Mouse (Mus musculus): ENCODE data around the gene Klf4.

The Klf4 gene

GRCm38 (mm10) chr4:55532407-55533195 is at the start of gene Klf4:
Klf4 (minus strand) TSS chr4:55532466.
- peak; percentile 92 for DNase-seq (ENCODE audit: low spot score)

- DNase-seq (ENCODE audit: low spot score): no peak
Measured at GRCm38 (mm10) chr4:55571432-55571831, 39.2 kb upstream of the Klf4 start.

DNA sequence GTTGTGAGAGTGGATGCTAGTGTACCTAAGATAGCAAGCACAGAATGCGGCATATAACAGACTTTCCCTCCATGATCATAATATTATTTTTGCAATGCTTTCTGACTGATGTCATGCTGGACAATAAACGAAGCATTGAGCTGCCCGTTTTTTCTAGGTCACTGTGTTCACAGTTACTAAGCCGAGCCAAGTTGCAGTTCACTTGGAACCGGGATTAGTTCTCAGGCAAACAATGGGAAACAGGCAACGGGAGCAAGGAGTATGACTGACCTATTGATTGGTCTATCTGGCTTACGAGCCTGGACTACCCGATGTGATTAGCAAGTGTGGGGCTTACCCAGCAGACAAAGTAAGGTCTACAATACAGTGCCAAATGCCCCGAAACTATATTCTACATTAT is 35.7 kb upstream of the Klf4 start:
- DNase-seq (ENCODE audit: low spot score): no peak

GRCm38 (mm10) chr4:55567575-55567974 is 35.3 kb upstream of the Klf4 start:
- DNase-seq (ENCODE audit: low spot score): no peak

DNA sequence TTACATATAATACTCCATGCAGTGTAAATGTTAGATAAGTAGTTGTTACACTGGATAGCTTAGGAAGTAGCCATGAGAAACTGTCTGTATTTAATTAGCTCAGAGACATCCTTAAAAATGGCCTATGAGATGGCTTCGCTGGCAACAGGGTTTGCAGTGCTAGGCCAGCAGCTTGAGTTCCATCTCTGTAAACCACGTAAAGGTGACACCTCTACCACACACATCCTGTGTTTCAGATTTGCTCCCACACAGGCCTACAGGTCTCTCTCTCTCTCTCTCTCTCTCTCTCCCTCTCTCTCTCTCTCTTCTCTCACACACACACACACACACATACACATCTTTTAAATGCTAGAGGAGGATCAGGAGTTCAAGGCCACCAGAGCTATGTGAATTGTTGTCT is 32.1 kb upstream of the Klf4 start:
- DNase-seq (ENCODE audit: low spot score): no peak

DNA sequence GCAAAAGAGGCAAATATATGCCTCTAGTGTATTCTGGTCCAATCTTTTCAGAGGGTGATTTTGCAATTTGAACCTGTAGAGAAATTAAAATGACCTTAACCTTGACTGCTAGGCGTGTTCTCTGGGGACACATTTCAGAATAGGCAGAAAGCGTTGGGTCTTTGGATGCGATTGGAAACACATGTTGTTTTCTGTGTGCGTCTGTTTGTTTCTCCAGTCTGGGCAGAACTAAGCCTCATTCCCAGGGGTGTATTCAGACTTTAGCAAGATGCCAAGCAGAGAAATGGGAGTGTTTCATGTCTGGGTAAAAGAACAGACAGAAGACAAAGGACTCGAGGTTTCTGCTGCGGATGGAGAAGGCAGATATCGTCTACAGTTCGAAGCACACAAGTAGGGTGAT is 30.8 kb upstream of the Klf4 start:
- no peak for DNase-seq (ENCODE audit: low spot score)

GRCm38 (mm10) chr4:55562062-55562461 is 29.8 kb upstream of the Klf4 start:
- no peak for DNase-seq (ENCODE audit: low spot score)

- DNase-seq (ENCODE audit: low spot score): no peak
Measured at GRCm38 (mm10) chr4:55546869-55547268, 14.6 kb upstream of the Klf4 start.

GRCm38 (mm10) chr4:55542753-55543152 is 10.5 kb upstream of the Klf4 start:
- DNase-seq (ENCODE audit: low spot score): no peak

- DNase-seq (ENCODE audit: low spot score): no peak
Measured at GRCm38 (mm10) chr4:55541654-55542053, 9.4 kb upstream of the Klf4 start.

- DNase-seq (ENCODE audit: low spot score): no peak
Measured at GRCm38 (mm10) chr4:55541221-55541620, 9.0 kb upstream of the Klf4 start.

DNA sequence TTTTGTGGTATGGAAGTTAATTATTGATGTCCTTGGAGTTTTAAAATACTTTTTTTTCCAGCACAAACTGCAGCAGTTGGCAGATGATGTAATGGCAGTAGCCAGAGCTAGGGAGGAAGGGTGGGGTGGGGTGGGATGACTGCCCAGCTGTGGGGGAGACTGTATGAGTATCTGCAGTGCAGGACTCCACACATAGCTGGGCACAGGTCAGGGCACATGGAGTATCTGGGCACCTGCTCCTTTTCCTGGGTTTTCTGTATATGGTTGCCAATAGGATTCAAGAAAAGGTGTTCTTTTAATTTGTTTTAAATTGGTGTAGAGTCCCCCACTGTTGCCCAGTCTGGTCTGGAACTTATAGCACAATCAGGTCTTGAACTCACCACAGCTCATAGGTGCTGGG is 2.7 kb upstream of the Klf4 start:
- no peak for DNase-seq (ENCODE audit: low spot score)

DNA sequence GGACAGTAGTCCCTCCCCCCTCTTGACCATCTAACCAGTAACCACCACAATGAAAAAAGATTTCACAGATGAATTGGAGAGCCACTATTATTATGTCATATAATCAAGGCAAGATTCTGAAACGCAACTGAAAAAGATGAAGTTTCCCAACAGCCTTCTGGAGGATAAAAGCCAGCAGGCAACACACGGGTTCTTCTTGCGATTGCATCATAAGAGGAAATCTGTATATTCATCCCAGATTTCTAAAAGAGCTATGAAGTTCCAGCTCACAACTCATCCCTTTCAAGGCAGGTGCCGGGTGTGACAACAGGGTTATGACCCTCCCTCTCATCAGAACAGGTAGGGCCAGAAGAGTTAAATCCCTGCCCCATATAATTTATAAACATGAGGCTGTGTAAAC is 2.2 kb upstream of the Klf4 start:
- DNase-seq (ENCODE audit: low spot score): no peak

DNA sequence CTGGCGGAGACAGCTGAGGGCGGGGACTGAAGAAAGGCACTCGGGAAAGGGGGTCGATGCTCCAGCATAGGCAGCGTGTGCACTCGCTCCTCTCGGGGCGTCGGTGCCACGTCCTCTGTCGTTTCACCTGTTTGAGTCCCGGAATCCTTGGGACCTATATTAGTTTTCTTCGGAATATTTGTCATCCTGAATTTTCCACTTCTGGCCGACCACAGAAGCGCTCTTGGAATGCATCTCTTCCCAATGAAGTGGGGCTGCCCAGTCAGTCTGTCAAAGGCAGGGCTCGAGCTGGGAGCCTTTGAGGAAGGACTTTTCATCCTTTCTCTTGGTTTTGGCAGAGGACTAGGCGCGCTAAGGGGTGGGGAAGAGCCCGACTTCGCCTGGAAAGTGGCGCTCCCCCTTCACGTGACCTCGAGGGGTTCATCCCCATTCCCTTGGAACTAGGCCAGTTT is 1.6 kb upstream of the Klf4 start:
- DNase-seq (ENCODE audit: low spot score): no peak

DNA sequence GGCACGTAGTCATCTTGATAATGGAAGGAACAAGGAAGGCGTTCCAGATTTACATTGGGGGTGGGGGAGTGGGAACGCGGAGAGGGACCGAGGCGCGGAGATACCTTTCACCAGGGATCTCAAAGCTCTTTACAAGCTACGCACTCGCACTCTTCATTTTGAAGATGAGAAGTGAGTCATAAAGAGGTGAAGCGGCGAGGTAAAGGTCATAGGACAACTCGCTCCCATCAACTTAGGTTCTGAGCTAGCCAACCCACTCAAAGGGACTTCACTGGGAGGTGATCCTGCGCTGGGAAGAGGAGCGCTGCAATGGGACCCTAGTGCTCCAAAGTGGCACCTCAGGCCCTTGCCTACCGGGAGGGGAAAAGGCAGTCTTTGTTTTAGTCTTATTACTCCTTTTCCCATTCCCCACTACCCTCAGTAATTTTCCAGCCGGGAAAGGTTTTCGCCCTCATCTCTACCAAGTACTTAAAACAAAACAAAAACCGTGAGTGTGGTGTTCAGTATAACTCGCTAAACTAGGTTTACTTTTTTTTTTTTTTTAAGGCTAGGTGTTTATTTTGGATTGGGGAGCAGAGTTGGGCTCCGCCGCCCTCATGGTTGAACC is 1.0 kb upstream of the Klf4 start:
- DNase-seq (ENCODE audit: low spot score): no peak

- no peak for DNase-seq (ENCODE audit: low spot score)
Measured at GRCm38 (mm10) chr4:55531856-55532406, 335 bp downstream of the Klf4 start.

- DNase-seq (ENCODE audit: low spot score): no peak
Measured at GRCm38 (mm10) chr4:55531096-55531855, 990 bp downstream of the Klf4 start.

- DNase-seq (ENCODE audit: low spot score): no peak
Measured at GRCm38 (mm10) chr4:55530731-55531095, 1.6 kb downstream of the Klf4 start.

- peak; percentile 88 for DNase-seq (ENCODE audit: low spot score)
Measured at GRCm38 (mm10) chr4:55530236-55530635, 2.0 kb downstream of the Klf4 start.

- no peak for DNase-seq (ENCODE audit: low spot score)
Measured at GRCm38 (mm10) chr4:55528404-55528803, 3.9 kb downstream of the Klf4 start.

GRCm38 (mm10) chr4:55527931-55528330 is 4.3 kb downstream of the Klf4 start:
- DNase-seq (ENCODE audit: low spot score): no peak

DNA sequence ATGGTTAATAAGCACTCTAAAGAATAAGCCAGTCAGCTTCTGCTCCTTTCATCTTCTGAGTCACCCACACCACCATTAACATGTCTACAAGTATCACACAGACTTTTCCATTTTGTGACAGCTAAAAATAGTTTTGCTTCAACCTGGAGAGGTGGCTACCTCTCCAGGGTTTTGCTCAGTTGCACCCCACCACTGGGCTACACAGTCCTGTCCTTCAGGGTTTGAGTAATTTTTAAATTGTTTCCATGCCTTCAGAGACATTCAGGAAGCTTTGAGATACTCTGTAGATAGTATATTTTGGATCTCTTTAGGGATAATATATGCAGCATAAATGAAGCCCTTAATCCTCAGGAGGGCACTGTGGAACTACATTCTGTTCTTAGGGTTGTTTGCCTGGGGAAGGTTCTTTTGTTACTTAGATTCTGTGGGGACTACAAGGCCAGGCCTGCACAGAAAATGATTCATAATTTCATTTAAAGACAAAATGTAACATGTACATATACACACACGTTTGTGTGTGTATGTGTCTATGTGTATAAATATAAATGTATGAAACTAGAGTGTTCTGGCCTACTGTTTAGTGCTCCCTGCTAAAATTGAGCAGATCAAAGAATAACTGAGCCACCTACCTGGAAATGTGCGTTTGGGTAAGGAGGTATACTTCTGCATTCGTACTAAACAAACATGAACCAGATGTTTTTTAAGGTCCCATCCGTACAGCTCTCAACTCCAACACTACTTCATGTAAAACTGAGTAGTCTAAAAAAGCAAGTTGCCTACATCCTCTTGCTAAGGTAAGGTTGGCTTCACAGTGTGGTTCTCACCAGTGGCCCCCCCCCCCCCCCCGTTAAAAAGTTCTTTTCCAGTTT is 5.8 kb downstream of the Klf4 start:
- DNase-seq (ENCODE audit: low spot score): no peak
